Mouse (Mus musculus): ENCODE data around the gene Cers3. TPM values are rescaled to one million over a fixed set of nuclear protein-coding genes. Genes with fewer than 3 reads are reported as not detected.

The Cers3 gene
- polyA plus RNA-seq, 1 experiment from 2014 or later: 1.9 TPM

- 91% methylated on average over 7 of the region's 7 CpGs for WGBS
- H3K4me1 ChIP-seq (ENCODE audit: control insufficient read depth, insufficient read depth, low read length): no peaks in the 10 kb centered on the region
- H3K4me3 ChIP-seq (ENCODE audit: low read length): no peak overlapping the region
- H3K4me2 ChIP-seq (replicated peaks; ENCODE audit: low read depth, low read length): no peak overlapping the region
- H3K9me3 ChIP-seq (ENCODE audit: control insufficient read depth, low read length): no peaks in the 10 kb centered on the region
- no peaks in the 10 kb centered on the region for H3K27me3 ChIP-seq (ENCODE audit: control insufficient read depth, insufficient read depth, low read length)
- no peaks in the 10 kb centered on the region for H3K36me3 ChIP-seq (ENCODE audit: control insufficient read depth, insufficient read depth, low read length)
- H3K9ac ChIP-seq (ENCODE audit: low read depth, low read length): no peak overlapping the region
- 0 out of 2 replicates have a peak, but pooled peaks have one; percentile 32 for ATAC-seq (ENCODE audit: low FRiP score, low TSS enrichment)
- no peak overlapping the region for H3K27ac ChIP-seq (ENCODE audit: low read depth, low read length)
Measured at GRCm38 (mm10) chr7:66810436-66810835, 67.1 kb downstream of the Cers3 start.

- Histone ChIP-seq H3K27me3 (ENCODE audit: control insufficient read depth, insufficient read depth, low read length) (no peaks in the 10 kb centered on the region), H3K36me3 (ENCODE audit: control insufficient read depth, insufficient read depth, low read length) (no peaks in the 10 kb centered on the region), H3K9me3 (ENCODE audit: control insufficient read depth, low read length) (no peaks in the 10 kb centered on the region), H3K4me3 (ENCODE audit: low read length) (no peak overlapping the region), H3K4me1 (ENCODE audit: control insufficient read depth, insufficient read depth, low read length) (no peaks in the 10 kb centered on the region), H3K9ac (ENCODE audit: low read depth, low read length) (no peak overlapping the region), H3K27ac (ENCODE audit: low read depth, low read length) (no peak overlapping the region), H3K4me2 (replicated peaks; ENCODE audit: low read depth, low read length) (no peak overlapping the region)
- WGBS: 22% methylated on average over 1 of the region's 1 CpGs
- ATAC-seq (ENCODE audit: low FRiP score, low TSS enrichment): peak; percentile 77
Measured at GRCm38 (mm10) chr7:66811294-66811693, 68.0 kb downstream of the Cers3 start.

- no peak overlapping the region for H3K9ac ChIP-seq (ENCODE audit: low read depth, low read length)
- no peak for ATAC-seq (ENCODE audit: low FRiP score, low TSS enrichment)
- H3K4me1 ChIP-seq (ENCODE audit: control insufficient read depth, insufficient read depth, low read length): no peaks in the 10 kb centered on the region
- H3K36me3 ChIP-seq (ENCODE audit: control insufficient read depth, insufficient read depth, low read length): no peaks in the 10 kb centered on the region
- H3K4me3 ChIP-seq (ENCODE audit: low read length): no peak overlapping the region
- 72% methylated on average over 4 of the region's 4 CpGs for WGBS
- no peaks in the 10 kb centered on the region for H3K27me3 ChIP-seq (ENCODE audit: control insufficient read depth, insufficient read depth, low read length)
- H3K27ac ChIP-seq (ENCODE audit: low read depth, low read length): no peak overlapping the region
- H3K4me2 ChIP-seq (replicated peaks; ENCODE audit: low read depth, low read length): no peak overlapping the region
- H3K9me3 ChIP-seq (ENCODE audit: control insufficient read depth, low read length): no peaks in the 10 kb centered on the region
Measured at GRCm38 (mm10) chr7:66812289-66812688, 69.0 kb downstream of the Cers3 start.

GRCm38 (mm10) chr7:66812737-66813136 is 69.4 kb downstream of the Cers3 start:
- Histone ChIP-seq H3K4me3 (ENCODE audit: low read length) (no peak overlapping the region), H3K4me2 (replicated peaks; ENCODE audit: low read depth, low read length) (no peak overlapping the region), H3K27me3 (ENCODE audit: control insufficient read depth, insufficient read depth, low read length) (no peaks in the 10 kb centered on the region), H3K9me3 (ENCODE audit: control insufficient read depth, low read length) (no peaks in the 10 kb centered on the region), H3K9ac (ENCODE audit: low read depth, low read length) (no peak overlapping the region), H3K36me3 (ENCODE audit: control insufficient read depth, insufficient read depth, low read length) (no peaks in the 10 kb centered on the region), H3K27ac (ENCODE audit: low read depth, low read length) (no peak overlapping the region), H3K4me1 (ENCODE audit: control insufficient read depth, insufficient read depth, low read length) (no peaks in the 10 kb centered on the region)
- 34% methylated on average over 9 of the region's 9 CpGs for WGBS
- ATAC-seq (ENCODE audit: low FRiP score, low TSS enrichment): no peak

GRCm38 (mm10) chr7:66813172-66813571 is 69.9 kb downstream of the Cers3 start:
- 85% methylated on average over 1 of the region's 1 CpGs for WGBS
- no peaks in the 10 kb centered on the region for H3K36me3 ChIP-seq (ENCODE audit: control insufficient read depth, insufficient read depth, low read length)
- H3K4me1 ChIP-seq (ENCODE audit: control insufficient read depth, insufficient read depth, low read length): no peaks in the 10 kb centered on the region
- no peak for ATAC-seq (ENCODE audit: low FRiP score, low TSS enrichment)
- no peak overlapping the region for H3K9ac ChIP-seq (ENCODE audit: low read depth, low read length)
- H3K4me3 ChIP-seq (ENCODE audit: low read length): no peak overlapping the region
- H3K27me3 ChIP-seq (ENCODE audit: control insufficient read depth, insufficient read depth, low read length): no peaks in the 10 kb centered on the region
- no peaks in the 10 kb centered on the region for H3K9me3 ChIP-seq (ENCODE audit: control insufficient read depth, low read length)
- H3K27ac ChIP-seq (ENCODE audit: low read depth, low read length): no peak overlapping the region
- no peak overlapping the region for H3K4me2 ChIP-seq (replicated peaks; ENCODE audit: low read depth, low read length)

- no peaks in the 10 kb centered on the region for H3K36me3 ChIP-seq (ENCODE audit: control insufficient read depth, insufficient read depth, low read length)
- H3K9me3 ChIP-seq (ENCODE audit: control insufficient read depth, low read length): no peaks in the 10 kb centered on the region
- no peaks in the 10 kb centered on the region for H3K27me3 ChIP-seq (ENCODE audit: control insufficient read depth, insufficient read depth, low read length)
- no peak overlapping the region for H3K27ac ChIP-seq (ENCODE audit: low read depth, low read length)
- WGBS: 79% methylated on average over 6 of the region's 6 CpGs
- no peak overlapping the region for H3K9ac ChIP-seq (ENCODE audit: low read depth, low read length)
- no peak for ATAC-seq (ENCODE audit: low FRiP score, low TSS enrichment)
- H3K4me1 ChIP-seq (ENCODE audit: control insufficient read depth, insufficient read depth, low read length): no peaks in the 10 kb centered on the region
- H3K4me2 ChIP-seq (replicated peaks; ENCODE audit: low read depth, low read length): no peak overlapping the region
- H3K4me3 ChIP-seq (ENCODE audit: low read length): no peak overlapping the region
Measured at GRCm38 (mm10) chr7:66815526-66815925, 72.2 kb downstream of the Cers3 start.

- WGBS: 27% methylated on average over 6 of the region's 6 CpGs
- no peak overlapping the region for H3K4me2 ChIP-seq (replicated peaks; ENCODE audit: low read depth, low read length)
- H3K9ac ChIP-seq (ENCODE audit: low read depth, low read length): no peak overlapping the region
- no peak; the same call in 1 of the 2 replicates for ATAC-seq (ENCODE audit: low FRiP score, low TSS enrichment)
- no peak overlapping the region for H3K27ac ChIP-seq (ENCODE audit: low read depth, low read length)
- no peaks in the 10 kb centered on the region for H3K4me1 ChIP-seq (ENCODE audit: control insufficient read depth, insufficient read depth, low read length)
- no peaks in the 10 kb centered on the region for H3K36me3 ChIP-seq (ENCODE audit: control insufficient read depth, insufficient read depth, low read length)
- no peak overlapping the region for H3K4me3 ChIP-seq (ENCODE audit: low read length)
- H3K27me3 ChIP-seq (ENCODE audit: control insufficient read depth, insufficient read depth, low read length): no peaks in the 10 kb centered on the region
- H3K9me3 ChIP-seq (ENCODE audit: control insufficient read depth, low read length): no peaks in the 10 kb centered on the region
Measured at GRCm38 (mm10) chr7:66820034-66820433, 76.7 kb downstream of the Cers3 start.

- ATAC-seq (ENCODE audit: low FRiP score, low TSS enrichment): no peak
- Histone ChIP-seq H3K4me2 (replicated peaks; ENCODE audit: low read depth, low read length) (peak overlapping the region; percentile 15; the same call in 1 of the 2 replicates), H3K9me3 (ENCODE audit: control insufficient read depth, low read length) (no peaks in the 10 kb centered on the region), H3K4me3 (ENCODE audit: low read length) (no peak overlapping the region), H3K27ac (ENCODE audit: low read depth, low read length) (peak overlapping the region; percentile 20; the same call in 1 of the 2 replicates), H3K9ac (ENCODE audit: low read depth, low read length) (no peak overlapping the region), H3K27me3 (ENCODE audit: control insufficient read depth, insufficient read depth, low read length) (no peaks in the 10 kb centered on the region), H3K36me3 (ENCODE audit: control insufficient read depth, insufficient read depth, low read length) (no peaks in the 10 kb centered on the region), H3K4me1 (ENCODE audit: control insufficient read depth, insufficient read depth, low read length) (peaks cover 10% of the 10 kb centered on the region)
- 75% methylated on average over 5 of the region's 5 CpGs for WGBS
Measured at GRCm38 (mm10) chr7:66830803-66831202, 87.5 kb downstream of the Cers3 start.

- ATAC-seq (ENCODE audit: low FRiP score, low TSS enrichment): no peak
- H3K9me3 ChIP-seq (ENCODE audit: control insufficient read depth, low read length): no peaks in the 10 kb centered on the region
- H3K27ac ChIP-seq (ENCODE audit: low read depth, low read length): peak overlapping the region; percentile 20; the same call in 1 of the 2 replicates
- H3K4me1 ChIP-seq (ENCODE audit: control insufficient read depth, insufficient read depth, low read length): peaks cover 10% of the 10 kb centered on the region
- 42% methylated on average over 5 of the region's 5 CpGs for WGBS
- H3K9ac ChIP-seq (ENCODE audit: low read depth, low read length): no peak overlapping the region
- H3K36me3 ChIP-seq (ENCODE audit: control insufficient read depth, insufficient read depth, low read length): no peaks in the 10 kb centered on the region
- H3K4me2 ChIP-seq (replicated peaks; ENCODE audit: low read depth, low read length): peak overlapping the region; percentile 15; the same call in 1 of the 2 replicates
- no peaks in the 10 kb centered on the region for H3K27me3 ChIP-seq (ENCODE audit: control insufficient read depth, insufficient read depth, low read length)
- no peak overlapping the region for H3K4me3 ChIP-seq (ENCODE audit: low read length)
Measured at GRCm38 (mm10) chr7:66831295-66831694, 88.0 kb downstream of the Cers3 start.

All from kidney, embryonic 14.5 days (tissue).